Mouse (Mus musculus) liver, adult 2 months (tissue): Measurements from ENCODE around the gene Nptn.

Experiments
- CTCF ChIP-seq: fragments of 200-500 bp; IDR thresholded peaks from 2 replicates; pipeline ENCODE4 v1.5.1; 2011; ENCODE audit warnings: low read depth, low read length, control low read depth
- POLR2A ChIP-seq: fragments of 200-500 bp; IDR thresholded peaks from 2 replicates; pipeline ENCODE4 v1.6.1; 2011; ENCODE audit warnings: low read length, control low read depth; ENCODE audit not compliant: insufficient read depth; ENCODE audit errors: extremely low read depth

DNA sequence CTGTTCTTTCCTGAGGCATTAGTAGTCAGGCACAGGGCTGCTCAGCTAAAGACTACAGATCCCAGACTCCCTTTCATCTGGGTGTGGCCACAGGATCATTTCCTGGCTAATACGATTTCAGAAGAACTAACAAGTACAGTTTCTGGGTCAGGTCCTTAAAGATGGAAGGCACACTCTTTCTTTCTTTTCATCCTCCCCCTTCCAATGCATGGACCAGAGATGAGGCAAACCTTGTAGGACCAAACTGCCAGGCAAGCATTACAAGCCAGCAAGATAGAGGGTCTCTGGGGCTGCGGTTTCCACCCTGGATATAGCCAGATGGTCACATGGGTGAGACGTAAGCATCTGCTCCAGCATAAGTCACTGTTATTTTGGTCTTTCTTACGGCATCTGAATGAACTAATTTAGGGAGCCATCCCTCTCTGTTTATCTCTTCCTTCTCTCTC is 37.1 kb upstream of the Nptn start:
- TF ChIP-seq POLR2A (no peak), CTCF (no peak)
